Mouse (Mus musculus): ENCODE results near the gene Olfr1134.

DNA sequence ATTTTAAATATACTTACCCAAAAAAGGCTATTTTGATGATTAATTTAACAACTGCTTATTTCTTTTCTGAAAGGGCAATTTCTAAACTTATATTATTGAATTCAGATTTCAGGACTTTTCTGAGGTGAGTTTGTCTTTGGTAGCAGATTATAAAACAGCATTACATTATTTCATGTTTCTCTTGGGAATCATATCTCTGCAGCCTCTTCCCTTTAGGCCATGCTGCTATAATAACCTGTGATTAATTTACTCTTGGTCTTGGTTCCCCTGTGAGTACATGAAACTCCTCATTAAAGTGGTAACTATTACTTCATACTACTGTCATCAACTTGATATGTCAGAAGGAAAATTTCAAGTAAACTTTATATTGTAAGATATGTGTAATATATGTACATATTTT is 20.8 kb downstream of the Olfr1134 start, which contains the start of gene Olfr1132:
- TF ChIP-seq CTCF (IDR thresholded peaks at IDR 0.05; ENCODE audit: insufficient read depth, low read depth, low read length) (no peak), POLR2A (IDR thresholded peaks at IDR 0.05; ENCODE audit: insufficient read depth, low read depth, low read length) (no peak)
